Mouse (Mus musculus): ENCODE results near the gene Cdkn1c.

The Cdkn1c gene

GRCm38 (mm10) chr7:143437231-143437893 is 23.5 kb downstream of the Cdkn1c start:
- DNase-seq (ENCODE audit: low read depth, low spot score) = peak; percentile 53

GRCm38 (mm10) chr7:143433331-143433730 is 27.5 kb downstream of the Cdkn1c start:
- no peak for DNase-seq (ENCODE audit: low read depth, low spot score)

- no peak for DNase-seq (ENCODE audit: low read depth, low spot score)
These were observed 28.2 kb downstream of the Cdkn1c start for GRCm38 (mm10) chr7:143432631-143433030.

- peak; percentile 22 for DNase-seq (ENCODE audit: low read depth, low spot score)
These were observed 31.9 kb downstream of the Cdkn1c start for GRCm38 (mm10) chr7:143428814-143429499.

GRCm38 (mm10) chr7:143428142-143428813 is 32.6 kb downstream of the Cdkn1c start:
- no peak for DNase-seq (ENCODE audit: low read depth, low spot score)

- peak; percentile 16 for DNase-seq (ENCODE audit: low read depth, low spot score)
These were observed 41.2 kb downstream of the Cdkn1c start for GRCm38 (mm10) chr7:143419585-143420160.

GRCm38 (mm10) chr7:143417875-143418274 is 43.0 kb downstream of the Cdkn1c start:
- no peak for DNase-seq (ENCODE audit: low read depth, low spot score)

GRCm38 (mm10) chr7:143416406-143416805 is 44.4 kb downstream of the Cdkn1c start:
- no peak for DNase-seq (ENCODE audit: low read depth, low spot score)

- DNase-seq (ENCODE audit: low read depth, low spot score) = no peak
These were observed 45.8 kb downstream of the Cdkn1c start for GRCm38 (mm10) chr7:143415070-143415469.

- no peak for DNase-seq (ENCODE audit: low read depth, low spot score)
These were observed 48.2 kb downstream of the Cdkn1c start for GRCm38 (mm10) chr7:143412606-143413005.

GRCm38 (mm10) chr7:143408615-143409021 is 52.2 kb downstream of the Cdkn1c start:
- DNase-seq (ENCODE audit: low read depth, low spot score) = no peak
